Mouse (Mus musculus) kidney, embryonic 16.5 days (tissue): Measurements from ENCODE around the gene Zfp408. TPM values are rescaled to one million over a fixed set of nuclear protein-coding genes. Genes with fewer than 3 reads are reported as not detected.

ENCODE experiments used
- ATAC-seq: fragments of 200-750 bp; cut with Nextera tagmentation; 2 replicates; pipeline ENCODE4 v1.8.0; 2017; ENCODE audit warnings: moderate TSS enrichment; ENCODE audit not compliant: low FRiP score, low TSS enrichment
- H3K27ac ChIP-seq: fragments of 300-500 bp; sonication (generic); 2 replicates; pipeline ENCODE4 v1.5.1; 2014; ENCODE audit warnings: low read length
- H3K27me3 ChIP-seq: fragments of 300-500 bp; sonication (generic); 2 replicates; pipeline ENCODE4 v1.6.1; 2014; ENCODE audit warnings: low read length, control low read depth, mixed read lengths; ENCODE audit not compliant: insufficient read depth
- H3K36me3 ChIP-seq: fragments of 300-500 bp; sonication (generic); 2 replicates; pipeline ENCODE4 v1.6.1; 2014; ENCODE audit warnings: low read length, control low read depth, mixed read lengths; ENCODE audit not compliant: insufficient read depth
- H3K4me1 ChIP-seq: fragments of 300-500 bp; sonication (generic); 2 replicates; pipeline ENCODE4 v1.6.1; 2014; ENCODE audit warnings: low read length, control low read depth, mixed read lengths; ENCODE audit not compliant: insufficient read depth
- H3K4me2 ChIP-seq: fragments of 300-500 bp; sonication (generic); replicated peaks from 2 replicates; pipeline ENCODE4 v1.6.1; 2014; ENCODE audit warnings: low read depth, low read length
- H3K4me3 ChIP-seq: fragments of 300-500 bp; sonication (generic); 2 replicates; pipeline ENCODE4 v1.5.1; 2014; ENCODE audit warnings: mild to moderate bottlenecking, low read length
- H3K9ac ChIP-seq: fragments of 300-500 bp; sonication (generic); replicated peaks from 2 replicates; pipeline ENCODE4 v1.6.1; 2014; ENCODE audit warnings: low read length
- H3K9me3 ChIP-seq: fragments of 300-500 bp; sonication (generic); 2 replicates; pipeline ENCODE4 v1.6.1; 2016; ENCODE audit warnings: low read length, control low read depth
- WGBS: fragments of 180-500 bp; shearing (Covaris S2); extraction: QIAGEN DNeasy Blood & Tissue Kit; methylation state at CpG from one replicate; pipeline ENCODE4 v1.1.7; 2014; 5-methylcytosine and 5-hydroxymethylcytosine counted together
- polyA plus RNA-seq: library from polyadenylated mRNA; unstranded; fragments of >200 nt; fragmentation: Nextera tagmentation; extraction: Ambion mirVana; gene quantifications from 2 replicates; pipeline ENCODE4 v1.2.1, GENCODE M21; 2015

Gene Zfp408
- polyA plus RNA-seq, 1 experiment from 2014 or later, result 12.6 TPM

DNA sequence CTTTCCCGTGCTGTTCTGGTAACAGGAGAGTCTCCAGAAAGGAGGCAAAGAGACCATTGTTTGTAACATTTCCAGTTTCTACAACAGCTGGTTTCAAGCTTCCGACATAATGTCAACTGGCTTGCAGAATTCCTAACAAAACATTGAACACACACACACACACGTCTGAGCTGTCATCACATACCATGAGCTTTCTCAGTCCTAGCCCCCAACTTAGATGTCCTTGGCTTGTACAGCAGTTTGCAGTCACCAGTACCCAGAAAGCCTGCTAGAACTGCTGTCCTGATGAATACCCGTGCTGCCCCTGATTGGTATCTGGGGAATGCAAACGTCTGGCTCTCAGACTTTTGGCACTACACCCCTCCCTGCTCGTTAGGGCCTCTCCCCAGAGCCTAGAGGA, 6.2 kb upstream of the Zfp408 start:
- no peak overlapping the region for H3K4me2 ChIP-seq
- H3K9me3 ChIP-seq, result no peaks in the 10 kb centered on the region
- H3K4me3 ChIP-seq, result no peak overlapping the region
- H3K36me3 ChIP-seq, result peaks cover 41% of the 10 kb centered on the region
- no peak for ATAC-seq
- H3K9ac ChIP-seq, result no peak overlapping the region
- H3K4me1 ChIP-seq, result peaks cover 24% of the 10 kb centered on the region
- 70% methylated on average over 6 of the region's 6 CpGs for WGBS
- no peak overlapping the region for H3K27ac ChIP-seq
- H3K27me3 ChIP-seq, result no peaks in the 10 kb centered on the region

DNA sequence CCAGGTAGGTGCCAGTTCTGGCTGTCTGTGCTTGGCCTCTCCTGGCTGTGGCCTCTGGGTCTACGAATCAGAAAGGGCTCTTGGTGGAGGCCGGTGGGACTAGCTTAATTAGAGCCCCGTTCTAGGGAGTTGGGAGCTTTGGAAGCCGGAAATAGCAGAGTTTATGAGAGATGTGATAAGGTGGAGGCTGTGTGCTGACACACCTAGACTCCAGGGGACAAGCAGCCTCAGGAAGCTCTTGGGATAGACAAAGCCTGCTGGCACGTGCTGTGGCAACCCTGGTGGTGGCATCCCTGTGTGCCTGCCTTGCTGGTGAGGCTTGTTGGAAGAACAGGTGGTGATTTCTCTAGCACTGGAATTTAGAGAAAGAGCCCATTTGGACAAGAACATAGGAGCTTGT, 5.8 kb upstream of the Zfp408 start:
- no peak overlapping the region for H3K4me2 ChIP-seq
- H3K27ac ChIP-seq, result no peak overlapping the region
- no peaks in the 10 kb centered on the region for H3K27me3 ChIP-seq
- peaks cover 27% of the 10 kb centered on the region for H3K4me1 ChIP-seq
- no peaks in the 10 kb centered on the region for H3K9me3 ChIP-seq
- WGBS, result 80% methylated on average over 5 of the region's 5 CpGs
- ATAC-seq, result no peak
- H3K9ac ChIP-seq, result no peak overlapping the region
- no peak overlapping the region for H3K4me3 ChIP-seq
- H3K36me3 ChIP-seq, result peaks cover 40% of the 10 kb centered on the region

DNA sequence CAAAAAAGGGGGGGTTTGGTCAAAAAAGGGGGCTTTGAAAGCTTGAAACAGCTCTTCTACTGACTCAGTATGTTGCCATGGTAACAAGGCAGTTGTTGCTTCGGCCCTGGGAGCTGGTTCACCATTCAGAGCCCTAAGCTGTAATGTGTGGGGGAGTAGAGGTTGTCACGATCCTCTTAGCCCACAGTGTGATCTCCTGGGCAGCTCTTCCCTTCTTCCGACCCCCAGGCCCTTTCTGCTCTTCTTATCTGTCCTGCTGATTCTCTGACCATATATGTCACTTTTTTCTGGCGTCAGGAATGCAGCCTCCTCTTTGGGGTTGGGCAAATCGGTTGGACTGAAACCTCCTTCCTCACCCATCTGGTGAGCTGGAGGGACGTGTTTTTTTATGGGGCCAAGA, 3.3 kb upstream of the Zfp408 start:
- Histone ChIP-seq H3K4me1 (peaks cover 35% of the 10 kb centered on the region), H3K9ac (no peak overlapping the region), H3K9me3 (no peaks in the 10 kb centered on the region), H3K27ac (no peak overlapping the region), H3K27me3 (no peaks in the 10 kb centered on the region), H3K4me3 (no peak overlapping the region), H3K36me3 (peaks cover 31% of the 10 kb centered on the region), H3K4me2 (0 out of 2 replicates have a peak overlapping the region, but pooled peaks have one; percentile 9)
- 32% methylated on average over 6 of the region's 6 CpGs for WGBS
- ATAC-seq, result no peak

DNA sequence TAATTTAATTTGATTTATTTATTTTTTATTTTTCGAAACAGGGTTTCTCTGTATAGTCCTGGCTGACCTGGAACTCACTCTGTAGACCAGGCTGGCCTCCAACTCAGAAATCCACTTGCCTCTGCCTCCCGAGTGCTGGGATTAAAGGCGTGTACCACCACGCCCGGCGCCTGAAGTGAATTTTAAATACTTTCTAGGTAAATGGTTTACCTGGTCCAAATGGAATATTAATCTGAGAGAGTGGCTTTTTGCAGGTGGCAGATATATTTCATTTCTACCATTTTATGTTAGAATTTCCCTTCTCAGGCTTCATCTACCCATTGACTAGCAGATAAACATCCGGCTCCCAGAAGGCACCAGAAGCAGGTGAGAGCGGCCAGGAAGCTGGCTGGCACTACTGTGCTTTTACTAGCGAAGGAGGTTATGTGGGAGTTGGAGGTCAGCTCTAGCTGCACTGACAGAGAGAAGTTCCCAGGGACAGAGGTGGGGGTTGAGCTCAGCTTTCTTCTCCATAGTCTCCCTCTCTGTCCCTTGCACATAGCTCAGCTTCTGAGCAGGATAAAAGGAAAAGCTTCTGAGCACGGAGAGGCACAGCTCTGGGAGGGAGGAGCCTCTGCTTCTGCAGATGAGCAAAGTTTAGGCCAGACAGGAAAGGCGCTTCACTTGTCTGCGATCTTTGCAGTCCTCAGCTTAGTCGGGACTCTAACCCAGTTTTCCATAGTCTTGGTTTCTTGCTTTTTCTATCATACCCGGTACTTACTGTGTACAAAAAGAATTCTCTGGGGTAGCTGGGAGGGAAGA, 2.1 kb upstream of the Zfp408 start:
- peak overlapping the region; percentile 22 for H3K4me2 ChIP-seq
- no peaks in the 10 kb centered on the region for H3K27me3 ChIP-seq
- H3K9ac ChIP-seq, result peak overlapping the region; percentile 28
- H3K27ac ChIP-seq, result peak overlapping the region; percentile 64
- H3K9me3 ChIP-seq, result no peaks in the 10 kb centered on the region
- H3K4me3 ChIP-seq, result no peak overlapping the region
- H3K36me3 ChIP-seq, result peaks cover 38% of the 10 kb centered on the region
- no peak for ATAC-seq
- H3K4me1 ChIP-seq, result peaks cover 35% of the 10 kb centered on the region
- 67% methylated on average over 14 of the region's 14 CpGs for WGBS

DNA sequence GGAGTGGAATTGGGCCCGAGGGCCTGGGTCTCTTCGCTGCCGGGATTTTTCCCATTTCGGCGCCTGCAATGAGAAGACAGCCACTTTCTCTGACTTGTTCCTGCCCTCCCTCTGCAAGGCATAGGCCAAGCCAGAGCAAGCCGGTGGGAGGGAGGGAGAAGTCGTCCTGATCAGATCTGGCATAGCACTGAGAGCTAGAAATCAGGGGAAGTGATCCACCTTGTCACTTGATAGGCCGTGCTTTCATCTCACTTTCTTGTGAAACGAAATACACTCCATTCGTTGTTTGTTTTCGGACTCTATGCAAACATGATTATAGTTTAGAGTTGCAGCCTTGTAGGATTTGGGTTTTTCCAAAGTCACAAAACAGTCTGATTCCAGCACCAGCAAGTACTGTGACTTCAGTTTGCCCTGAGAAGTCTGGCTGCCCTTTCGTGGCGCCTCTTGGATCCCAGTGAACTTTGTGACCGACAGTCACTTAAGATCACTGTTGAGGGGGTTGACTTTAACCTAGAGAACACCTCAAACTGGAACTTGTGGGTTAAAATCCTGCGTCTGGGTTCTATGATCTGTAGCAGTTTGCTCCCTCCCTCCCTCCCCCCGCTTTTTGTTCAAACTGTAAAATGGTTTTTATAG, 887 bp upstream of the Zfp408 start:
- peaks cover 35% of the 10 kb centered on the region for H3K4me1 ChIP-seq
- H3K27me3 ChIP-seq, result no peaks in the 10 kb centered on the region
- 11% methylated on average over 16 of the region's 16 CpGs for WGBS
- H3K27ac ChIP-seq, result peak overlapping the region; percentile 86
- peak overlapping the region; percentile 82 for H3K4me2 ChIP-seq
- H3K9me3 ChIP-seq, result no peaks in the 10 kb centered on the region
- H3K9ac ChIP-seq, result peak overlapping the region; percentile 79
- H3K4me3 ChIP-seq, result peak overlapping the region; percentile 85
- H3K36me3 ChIP-seq, result peaks cover 42% of the 10 kb centered on the region
- peak; percentile 62 for ATAC-seq

DNA sequence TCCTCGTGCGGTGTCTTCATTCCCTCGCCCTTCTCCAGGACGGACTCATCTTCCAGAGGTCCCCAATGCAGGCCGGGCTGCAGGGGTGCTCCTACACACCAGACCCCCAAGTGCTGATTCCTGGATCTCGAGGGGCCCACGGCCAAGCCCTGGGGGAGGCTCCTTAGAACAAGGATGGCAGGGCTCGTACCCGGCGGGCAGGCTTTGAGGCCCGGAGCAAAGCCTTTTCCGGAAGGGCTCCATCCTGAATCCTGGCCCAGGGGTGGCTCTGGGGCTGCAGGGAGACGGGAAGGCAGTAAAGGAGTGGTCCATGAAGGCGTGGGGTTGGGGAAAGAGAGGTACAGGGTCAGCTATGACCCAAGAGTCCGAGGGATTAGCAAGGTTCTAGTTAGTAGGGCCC, 439 bp downstream of the Zfp408 start:
- Histone ChIP-seq H3K4me3 (peak overlapping the region; percentile 85), H3K9ac (peak overlapping the region; percentile 88), H3K4me1 (peaks cover 35% of the 10 kb centered on the region), H3K36me3 (peaks cover 41% of the 10 kb centered on the region), H3K27me3 (no peaks in the 10 kb centered on the region), H3K27ac (peak overlapping the region; percentile 95), H3K4me2 (peak overlapping the region; percentile 95), H3K9me3 (no peaks in the 10 kb centered on the region)
- ATAC-seq, result no peak
- 2% methylated on average over 15 of the region's 15 CpGs for WGBS

DNA sequence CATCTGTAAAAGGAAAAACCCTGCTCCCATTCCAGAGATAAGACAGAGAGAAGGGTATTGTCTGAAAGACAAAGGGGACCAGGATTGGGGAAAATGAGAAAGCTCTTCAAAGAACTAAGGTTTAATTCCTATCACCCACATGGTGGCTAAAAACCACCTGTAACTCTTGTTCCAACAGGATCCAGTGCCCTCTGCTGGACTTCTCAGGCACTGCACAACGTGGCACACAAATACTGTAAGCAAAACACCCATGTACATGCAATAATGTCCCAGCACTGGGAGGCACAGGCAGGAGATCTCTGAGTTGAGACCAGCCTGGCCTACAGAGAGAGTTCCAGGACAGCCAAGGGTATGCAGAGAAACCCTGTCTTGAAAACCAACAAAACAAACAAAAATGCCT, 2.9 kb downstream of the Zfp408 start:
- no peak overlapping the region for H3K9ac ChIP-seq
- no peak overlapping the region for H3K4me3 ChIP-seq
- no peak overlapping the region for H3K4me2 ChIP-seq
- 21% methylated on average over 1 of the region's 1 CpGs for WGBS
- H3K4me1 ChIP-seq, result peaks cover 19% of the 10 kb centered on the region
- no peaks in the 10 kb centered on the region for H3K27me3 ChIP-seq
- ATAC-seq, result no peak
- peaks cover 44% of the 10 kb centered on the region for H3K36me3 ChIP-seq
- H3K27ac ChIP-seq, result no peak overlapping the region
- H3K9me3 ChIP-seq, result no peaks in the 10 kb centered on the region

DNA sequence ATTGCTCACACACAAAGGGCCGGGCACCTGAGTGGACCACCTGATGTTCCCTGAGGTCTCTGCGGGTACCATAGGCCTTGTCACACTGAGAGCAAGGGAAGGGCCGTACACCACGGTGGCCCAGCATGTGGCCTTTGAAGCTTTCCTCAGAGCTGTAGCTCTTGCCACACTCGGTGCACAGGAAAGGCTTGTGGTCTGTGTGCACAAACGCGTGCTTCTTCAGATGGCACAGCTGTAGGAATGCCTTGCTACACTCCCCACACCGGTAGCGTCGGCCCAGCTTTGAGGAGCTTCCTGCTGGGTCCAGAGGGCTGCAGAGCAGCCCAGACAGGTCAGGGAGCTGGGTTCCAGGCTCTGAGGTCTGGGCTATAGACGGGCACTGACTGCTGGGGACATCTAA, 3.8 kb downstream of the Zfp408 start:
- Histone ChIP-seq H3K9me3 (no peaks in the 10 kb centered on the region), H3K36me3 (peaks cover 44% of the 10 kb centered on the region), H3K4me2 (no peak overlapping the region), H3K27me3 (no peaks in the 10 kb centered on the region), H3K4me3 (no peak overlapping the region), H3K9ac (no peak overlapping the region), H3K4me1 (peaks cover 11% of the 10 kb centered on the region), H3K27ac (no peak overlapping the region)
- WGBS, result 95% methylated on average over 11 of the region's 11 CpGs
- ATAC-seq, result no peak

DNA sequence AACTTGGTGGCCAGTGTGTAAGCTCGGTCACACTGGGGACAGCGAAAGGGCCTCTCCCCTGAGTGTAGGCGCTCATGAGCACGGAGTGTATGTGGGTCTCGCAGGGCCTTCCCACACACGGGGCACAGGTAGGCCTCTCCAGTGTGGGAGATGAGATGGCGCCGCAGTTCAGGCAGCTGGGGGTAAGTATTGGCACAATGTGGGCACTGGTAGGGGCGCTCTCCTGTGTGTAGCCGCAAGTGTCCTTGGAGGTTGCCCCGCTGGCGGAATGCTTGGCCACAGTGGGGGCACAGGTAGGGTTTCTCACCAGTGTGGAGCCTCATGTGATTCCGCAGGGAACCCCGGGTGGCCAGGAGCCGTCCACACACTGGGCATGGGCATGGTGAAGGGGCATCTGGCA, 4.2 kb downstream of the Zfp408 start:
- Histone ChIP-seq H3K36me3 (peaks cover 44% of the 10 kb centered on the region), H3K27me3 (no peaks in the 10 kb centered on the region), H3K9ac (no peak overlapping the region), H3K4me3 (no peak overlapping the region), H3K4me1 (peaks cover 9% of the 10 kb centered on the region), H3K9me3 (no peaks in the 10 kb centered on the region), H3K27ac (no peak overlapping the region), H3K4me2 (no peak overlapping the region)
- ATAC-seq, result no peak
- WGBS, result 98% methylated on average over 15 of the region's 15 CpGs

DNA sequence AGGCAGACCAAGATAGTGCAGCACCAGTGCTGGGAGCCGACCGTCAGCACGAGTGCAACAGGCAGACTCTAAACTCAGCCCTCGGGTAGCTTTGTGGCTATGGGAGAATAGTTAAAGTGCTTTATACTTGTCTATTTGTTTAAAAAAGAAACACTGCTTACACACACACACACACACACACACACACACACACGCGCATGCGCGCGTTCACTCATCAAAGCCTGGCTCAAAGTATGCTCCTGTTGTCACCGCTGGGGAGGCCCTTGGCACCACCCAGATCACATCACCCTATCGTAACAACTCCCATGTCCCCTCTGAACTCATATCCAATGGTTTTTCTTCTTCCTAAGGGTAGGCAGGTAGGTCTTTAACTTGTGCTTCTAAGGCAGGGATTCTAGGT, 5.6 kb downstream of the Zfp408 start:
- no peak overlapping the region for H3K4me2 ChIP-seq
- no peak overlapping the region for H3K9ac ChIP-seq
- H3K9me3 ChIP-seq, result no peaks in the 10 kb centered on the region
- H3K27ac ChIP-seq, result no peak overlapping the region
- no peak overlapping the region for H3K4me3 ChIP-seq
- H3K36me3 ChIP-seq, result peaks cover 44% of the 10 kb centered on the region
- H3K4me1 ChIP-seq, result peaks cover 9% of the 10 kb centered on the region
- 95% methylated on average over 11 of the region's 11 CpGs for WGBS
- no peaks in the 10 kb centered on the region for H3K27me3 ChIP-seq
- ATAC-seq, result no peak
